Mouse (Mus musculus): ENCODE data around the gene Plekhh1. TPM values are rescaled to one million over a fixed set of nuclear protein-coding genes. Genes with fewer than 3 reads are reported as not detected.

Plekhh1 gene
- total and polyA plus RNA-seq, 3 experiments = 0.35 to 2.3 TPM; not detected in 1

GRCm38 (mm10) chr12:79039708-79040107 lies 10.7 kb downstream of the Plekhh1 start:
- H3K27ac ChIP-seq (ENCODE audit: control insufficient read depth, low read depth, low read length) = no peak overlapping the region
- H3K79me2 ChIP-seq (ENCODE audit: control insufficient read depth, insufficient read depth, low read length, poor library complexity) = no peaks in the 10 kb centered on the region
- peaks cover 0 to 7% of the 10 kb centered on the region in 2 experiments; a peak in 2 of 4 replicates for H3K36me3 ChIP-seq (ENCODE audit: control insufficient read depth in 1 of 2, insufficient read depth in 2 of 2, low read length in 2 of 2)
- no peak overlapping the region for H3K4me3 ChIP-seq (ENCODE audit: control insufficient read depth in 1 of 2, insufficient read depth in 1 of 2, low read depth in 2 of 2, low read length in 2 of 2)
- peaks cover 5 to 12% of the 10 kb centered on the region in 2 experiments for H3K4me1 ChIP-seq (ENCODE audit: control insufficient read depth in 1 of 2, insufficient read depth in 2 of 2, low read length in 2 of 2)
- peaks cover 0 to 2% of the 10 kb centered on the region in 2 experiments; a peak in 2 of 4 replicates for H3K27me3 ChIP-seq (ENCODE audit: control insufficient read depth in 1 of 2, insufficient read depth in 2 of 2, low read length in 2 of 2)
- H3K9ac ChIP-seq (ENCODE audit: control insufficient read depth, low read depth, low read length, poor library complexity, severe bottlenecking) = no peak overlapping the region
- no peak for DNase-seq (ENCODE audit: low read depth, low spot score)
- no peak for TF ChIP-seq CHD2 (IDR thresholded peaks at IDR 0.05; ENCODE audit: low read length)
- H3K9me3 ChIP-seq (replicated peaks; ENCODE audit: insufficient read depth, low read length) = no peaks in the 10 kb centered on the region

GRCm38 (mm10) chr12:79040201-79040827 lies 11.4 kb downstream of the Plekhh1 start:
- H3K79me2 ChIP-seq (ENCODE audit: control insufficient read depth, insufficient read depth, low read length, poor library complexity) = no peaks in the 10 kb centered on the region
- H3K4me3 ChIP-seq (ENCODE audit: control insufficient read depth in 1 of 2, insufficient read depth in 1 of 2, low read depth in 2 of 2, low read length in 2 of 2) = no peak overlapping the region
- H3K4me1 ChIP-seq (ENCODE audit: control insufficient read depth in 1 of 2, insufficient read depth in 2 of 2, low read length in 2 of 2) = peaks cover 5 to 12% of the 10 kb centered on the region in 2 experiments
- no peaks in the 10 kb centered on the region for H3K9me3 ChIP-seq (replicated peaks; ENCODE audit: insufficient read depth, low read length)
- no peak for DNase-seq (ENCODE audit: low read depth, low spot score)
- peaks cover 0 to 7% of the 10 kb centered on the region in 2 experiments; a peak in 2 of 4 replicates for H3K36me3 ChIP-seq (ENCODE audit: control insufficient read depth in 1 of 2, insufficient read depth in 2 of 2, low read length in 2 of 2)
- no peak overlapping the region for H3K9ac ChIP-seq (ENCODE audit: control insufficient read depth, low read depth, low read length, poor library complexity, severe bottlenecking)
- H3K27ac ChIP-seq (ENCODE audit: control insufficient read depth, low read depth, low read length) = no peak overlapping the region
- H3K27me3 ChIP-seq (ENCODE audit: control insufficient read depth in 1 of 2, insufficient read depth in 2 of 2, low read length in 2 of 2) = peaks cover 0 to 2% of the 10 kb centered on the region in 2 experiments; a peak in 2 of 4 replicates
- TF ChIP-seq RCOR1 (IDR thresholded peaks at IDR 0.05; ENCODE audit: low read depth, low read length) (no peak), ZC3H11A (IDR thresholded peaks at IDR 0.05; ENCODE audit: low read depth, low read length) (no peak), MAFK (IDR thresholded peaks at IDR 0.05; ENCODE audit: borderline replicate concordance, low read depth, low read length) (no peak), TBP (IDR thresholded peaks at IDR 0.05; ENCODE audit: low read depth, low read length) (no peak), CTCF (IDR thresholded peaks at IDR 0.05 in 2 of 3, conservative IDR thresholded peaks at IDR 0.05 in 1 of 3; ENCODE audit: control insufficient read depth in 1 of 3, insufficient read depth in 1 of 3, low read depth in 2 of 3, low read length in 3 of 3, poor library complexity in 1 of 3, severe bottlenecking in 1 of 3) (no peak), NRF1 (IDR thresholded peaks at IDR 0.05; ENCODE audit: insufficient read depth, low read depth, low read length, poor library complexity, severe bottlenecking) (no peak), NELFE (IDR thresholded peaks at IDR 0.05; ENCODE audit: low read depth, low read length) (no peak), CHD2 (IDR thresholded peaks at IDR 0.05; ENCODE audit: low read length) (no peak), MEF2A (IDR thresholded peaks at IDR 0.05; ENCODE audit: extremely low read depth, insufficient replicate concordance, low read depth, low read length, poor library complexity, severe bottlenecking) (no peak), SMC3 (IDR thresholded peaks at IDR 0.05; ENCODE audit: low read depth, low read length) (no peak), USF1 (IDR thresholded peaks at IDR 0.05; ENCODE audit: low read depth, low read length) (no peak), USF2 (IDR thresholded peaks at IDR 0.05; ENCODE audit: borderline replicate concordance in 1 of 2, insufficient read depth in 1 of 2, low read depth in 1 of 2, low read length in 2 of 2) (no peak), JUND (IDR thresholded peaks at IDR 0.05; ENCODE audit: low read depth, low read length) (no peak), E2F4 (IDR thresholded peaks at IDR 0.05; ENCODE audit: borderline replicate concordance, low read depth, low read length) (no peak), TCF12 (IDR thresholded peaks at IDR 0.05; ENCODE audit: low read depth, low read length) (no peak), SIN3A (IDR thresholded peaks at IDR 0.05; ENCODE audit: low read length) (no peak), MXI1 (IDR thresholded peaks at IDR 0.05; ENCODE audit: low read depth, low read length) (no peak), UBTF (IDR thresholded peaks at IDR 0.05; ENCODE audit: borderline replicate concordance, insufficient read depth, low read depth, low read length) (no peak), ETS1 (IDR thresholded peaks at IDR 0.05; ENCODE audit: low read depth, low read length) (no peak), ELF1 (IDR thresholded peaks at IDR 0.05; ENCODE audit: low read depth, low read length) (no peak)

All from MEL (cell line).